Mouse (Mus musculus) WW6 (cell line): ENCODE measurements around the gene Dbp.

Source experiments
- DNase-seq: peaks from one replicate; pipeline ENCODE4 v3.0.0-alpha.2; 2013; ENCODE audit warnings: low read depth, low spot score

The Dbp gene

GRCm38 (mm10) chr7:45723781-45724180, 18.9 kb downstream of the Dbp start:
- no peak for DNase-seq

GRCm38 (mm10) chr7:45725151-45725550, 20.3 kb downstream of the Dbp start:
- no peak for DNase-seq

GRCm38 (mm10) chr7:45725713-45726112, 20.8 kb downstream of the Dbp start, which contains the start of gene Spaca4:
Gene Spaca4 (minus strand): TSS chr7:45725813.
- DNase-seq = no peak

- no peak for DNase-seq
These were observed 21.5 kb downstream of the Dbp start for GRCm38 (mm10) chr7:45726419-45726818.

DNA sequence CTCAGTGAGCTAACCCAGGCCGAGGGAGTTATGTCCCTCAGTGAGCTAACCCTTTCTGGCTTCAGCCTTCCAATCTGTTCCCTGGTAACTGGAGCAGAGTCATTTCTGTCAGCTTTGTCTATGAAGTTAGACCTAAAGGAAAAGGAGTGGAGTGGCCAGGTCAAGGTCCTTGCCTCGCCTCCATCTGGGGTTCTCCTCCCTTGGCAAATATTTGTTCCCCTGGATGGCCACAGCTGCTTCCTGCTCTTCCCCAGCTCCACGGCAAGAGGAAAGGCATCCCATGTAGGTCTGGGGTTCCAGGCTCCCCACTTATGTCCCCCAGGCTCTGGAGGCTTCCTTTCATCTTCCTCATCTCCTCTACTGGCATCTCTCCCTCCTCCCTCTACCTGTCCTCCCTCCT, 22.7 kb downstream of the Dbp start:
- DNase-seq = no peak

GRCm38 (mm10) chr7:45730727-45731431, 26.0 kb downstream of the Dbp start:
- DNase-seq = peak; percentile 63

- no peak for DNase-seq
These were observed 28.6 kb downstream of the Dbp start for GRCm38 (mm10) chr7:45733477-45733876.

DNA sequence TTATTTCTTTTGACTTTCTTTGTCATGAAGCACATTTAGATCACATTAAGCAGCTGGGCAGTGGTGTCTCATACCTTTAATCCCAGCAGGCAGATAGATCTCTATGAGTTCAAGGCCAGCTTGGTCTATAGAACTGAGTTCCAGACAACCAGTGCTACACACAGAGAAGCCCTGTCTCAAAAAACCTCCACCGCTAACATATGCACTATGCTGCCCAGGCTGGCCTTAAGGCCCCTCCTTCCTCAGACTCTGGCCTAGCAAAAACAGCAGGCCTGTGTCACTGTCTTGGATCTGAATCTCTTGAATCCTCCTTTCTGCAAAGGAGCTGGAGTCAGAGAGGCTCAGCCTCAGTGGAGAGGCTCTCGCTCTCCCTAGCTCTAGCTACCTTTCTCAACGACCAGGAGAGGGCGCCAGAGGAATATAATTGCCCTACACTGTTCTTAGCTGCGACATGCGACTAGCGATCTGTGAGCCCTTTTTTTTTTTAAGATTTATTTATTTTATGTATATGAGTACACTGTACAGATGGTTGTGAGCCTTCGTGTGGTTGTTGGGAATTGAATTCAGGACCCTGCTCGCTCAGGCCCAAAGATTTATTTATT, 34.4 kb downstream of the Dbp start:
- DNase-seq = peak; percentile 62

DNA sequence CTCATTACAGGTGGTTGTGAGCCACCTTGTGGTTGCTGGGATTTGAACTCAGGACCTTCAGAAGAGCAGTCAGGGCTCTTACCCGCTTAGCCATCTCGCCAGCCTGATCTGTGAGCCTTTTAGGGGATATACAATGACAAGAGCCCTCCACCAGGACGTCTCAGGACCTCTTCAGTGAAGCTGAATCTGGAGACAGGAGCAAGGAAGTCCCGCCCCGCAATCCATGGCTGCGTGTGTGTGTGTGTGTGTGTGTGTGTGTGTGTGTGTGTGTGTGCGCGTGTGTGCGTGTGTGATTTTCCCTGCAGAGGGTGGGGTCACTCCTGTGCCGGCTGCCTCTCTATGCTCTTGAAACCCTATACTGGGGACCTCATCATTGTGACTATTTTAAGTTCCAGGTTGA, 34.9 kb downstream of the Dbp start:
- DNase-seq = no peak

GRCm38 (mm10) chr7:45741308-45741707, 36.4 kb downstream of the Dbp start:
- no peak for DNase-seq

DNA sequence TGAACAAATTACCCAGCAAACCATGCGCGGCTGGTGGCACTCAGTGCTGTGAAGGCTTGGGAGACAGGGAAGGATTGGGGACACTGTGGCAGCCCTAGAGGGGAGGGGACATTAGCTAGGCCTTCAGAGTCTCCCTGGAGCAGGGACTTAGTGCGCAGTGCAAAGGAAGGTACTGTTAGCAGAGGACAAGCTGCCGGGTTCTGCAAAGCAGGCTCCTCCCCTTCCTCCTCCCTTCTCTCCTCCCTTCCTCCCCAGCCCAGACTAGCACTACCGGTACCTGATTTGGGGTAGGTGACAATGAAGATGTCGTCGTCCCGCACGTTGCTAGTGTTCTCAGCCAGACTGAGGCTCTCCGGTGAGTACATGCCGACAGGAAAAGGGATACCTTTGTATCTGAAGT, 36.9 kb downstream of the Dbp start:
- no peak for DNase-seq

DNA sequence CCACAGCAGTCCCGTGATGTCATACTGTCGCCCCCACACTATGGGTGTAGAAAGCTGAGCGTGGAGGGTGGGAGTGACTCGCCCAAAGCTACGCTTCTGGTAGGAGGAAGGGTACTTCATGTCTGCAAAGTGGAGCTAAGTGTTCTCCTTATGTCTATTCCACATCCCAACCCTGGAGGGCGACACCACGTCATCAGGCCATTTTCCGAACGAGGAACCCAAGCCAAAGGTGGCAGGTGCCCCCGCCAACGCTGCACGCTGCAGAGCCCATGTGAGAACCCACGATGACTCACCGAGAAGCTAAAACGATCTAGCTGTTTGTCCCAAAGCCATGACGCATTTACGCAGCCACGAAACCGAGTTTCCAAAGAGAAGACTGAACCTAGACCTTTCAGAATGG, 37.5 kb downstream of the Dbp start:
- no peak for DNase-seq

DNA sequence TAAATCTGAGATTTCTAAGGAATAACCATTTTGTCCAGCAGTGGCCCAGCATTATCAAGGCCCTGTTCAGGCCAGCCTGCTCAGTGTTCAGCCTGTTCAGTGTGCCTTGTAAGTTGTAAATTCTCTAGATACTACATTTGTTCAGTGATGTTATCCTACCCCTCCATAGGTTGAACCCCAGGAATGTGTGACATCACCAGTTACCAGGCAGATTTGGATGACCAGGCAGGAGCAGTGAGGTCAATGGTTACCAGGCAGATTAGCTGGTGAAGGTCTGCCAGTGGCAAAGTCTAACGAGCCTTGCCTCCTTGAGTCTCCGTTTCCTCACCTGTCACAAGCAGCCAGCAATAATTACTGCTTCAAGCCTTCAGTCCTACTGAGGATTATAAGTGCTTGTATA, 39.5 kb downstream of the Dbp start:
- no peak for DNase-seq

GRCm38 (mm10) chr7:45746518-45746917, 41.6 kb downstream of the Dbp start:
- no peak for DNase-seq

- no peak for DNase-seq
These were observed 42.6 kb downstream of the Dbp start for GRCm38 (mm10) chr7:45747450-45747849.

DNA sequence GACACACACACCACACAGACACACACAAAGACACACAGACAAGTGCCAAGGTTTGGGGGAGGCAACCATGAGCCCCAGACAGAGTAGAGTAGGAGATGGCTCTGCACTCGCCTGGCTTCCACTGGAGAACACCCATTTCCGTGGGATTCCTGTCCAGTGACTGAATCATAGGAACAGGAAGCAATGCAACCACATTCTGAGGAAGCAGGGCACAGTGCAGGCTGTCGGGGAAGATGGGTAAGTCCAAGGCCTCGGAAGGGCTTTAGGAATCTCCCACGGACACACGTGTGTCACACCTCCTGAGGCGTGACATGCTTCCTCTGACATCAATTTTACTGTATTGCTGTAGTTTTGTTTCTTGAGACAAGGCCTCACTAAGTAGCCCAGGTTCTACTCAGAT, 43.2 kb downstream of the Dbp start:
- no peak for DNase-seq

DNA sequence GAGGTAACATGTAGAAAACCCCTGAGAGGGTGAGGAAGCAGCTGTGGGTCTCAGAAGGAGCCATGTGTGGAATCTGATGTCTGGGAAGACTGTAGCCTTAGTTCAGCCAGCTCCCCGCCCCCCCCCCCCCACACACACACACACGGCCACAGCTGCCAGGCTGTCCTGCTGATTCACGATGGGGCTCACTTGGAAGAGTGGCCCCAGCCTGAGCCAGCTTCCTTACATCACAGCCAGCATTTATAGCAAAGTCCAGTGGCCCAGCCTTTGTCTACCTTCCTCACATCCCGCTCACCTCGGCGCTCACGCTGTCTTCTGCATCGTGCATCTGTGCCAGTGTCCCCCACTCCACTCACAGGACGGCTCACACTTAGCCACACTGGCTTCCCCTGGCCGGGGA, 44.5 kb downstream of the Dbp start:
- DNase-seq = no peak

- no peak for DNase-seq
These were observed 45.3 kb downstream of the Dbp start for GRCm38 (mm10) chr7:45750162-45750561.

- DNase-seq = no peak
These were observed 50.8 kb downstream of the Dbp start for GRCm38 (mm10) chr7:45755703-45756102.

DNA sequence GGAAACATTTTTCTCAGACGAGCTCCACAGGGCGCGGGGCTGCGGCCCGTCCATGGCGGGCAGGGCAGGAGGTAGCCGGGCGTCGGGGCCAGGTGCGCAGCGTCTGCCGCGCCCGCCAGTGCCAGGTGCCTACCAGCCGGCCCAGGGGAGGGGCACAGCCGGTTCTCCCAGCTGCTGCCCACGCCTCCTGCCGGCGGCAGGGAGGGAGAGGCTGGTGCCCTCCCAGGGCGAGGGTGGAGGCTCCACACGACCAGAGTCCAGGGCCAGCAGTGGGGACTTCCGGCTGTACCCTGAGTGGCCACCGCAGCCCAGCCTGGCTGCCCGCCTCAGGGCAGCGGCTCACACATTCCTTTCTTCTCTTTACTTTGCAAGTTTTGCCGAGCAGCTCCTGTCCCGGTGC, 54.5 kb downstream of the Dbp start:
- DNase-seq = no peak
